Mouse (Mus musculus) mouse embryonic stem cell (cell line): ENCODE results near the gene B3galt4.
"Not testable (repeated sequence)": the region's sequence is repeated elsewhere in the genome, so short reads cannot be mapped to it uniquely, and the experiment has no call there.

Experiments used
- in situ Hi-C, 2 experiments: fragments of 300-500 bp; cut with MboI; formaldehyde crosslinking; loops; 1 replicate in 1 of 2; 3 replicates in 1 of 2; pipeline ENCODE4 v1.14.3; 2019 to 2020; ENCODE audit warnings: low sequenced_read_pairs in 2 of 2, low pct_unique_long_range_greater_than_20kb in 1 of 2, mixed read lengths in 1 of 2; ENCODE audit not compliant: unreplicated experiment in 1 of 2

The B3galt4 gene

DNA sequence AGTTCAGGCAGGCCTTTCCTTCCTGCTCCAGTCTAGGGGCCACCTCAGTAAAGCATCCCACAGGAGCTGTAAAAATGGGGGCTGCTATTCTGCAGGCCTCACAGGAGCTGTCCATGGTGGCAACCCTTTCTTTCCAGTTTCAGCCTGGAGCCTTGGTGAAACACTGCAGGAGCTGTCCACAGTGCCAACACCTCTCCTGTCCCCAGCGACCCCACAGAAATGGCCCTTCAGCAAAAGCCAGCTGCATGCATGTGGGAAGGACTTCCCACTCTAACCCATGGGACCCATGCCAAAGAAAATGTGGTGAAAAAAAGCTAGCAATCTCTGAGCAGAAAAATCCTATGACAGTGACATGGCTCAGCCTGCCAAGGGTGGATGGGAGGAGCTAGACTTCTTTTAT lies 21.4 kb upstream of the B3galt4 start:
- in situ Hi-C loops, result no loop called here

- in situ Hi-C loops, result loop anchor here in 1 of 2 experiments (5.0 kb wide), 1 partner anchor 33 kb away; the partner anchor contains the start of gene H2-K1
These were observed 18.1 kb upstream of the B3galt4 start for GRCm38 (mm10) chr17:33969394-33969793.

GRCm38 (mm10) chr17:33968927-33969326 lies 17.6 kb upstream of the B3galt4 start:
- in situ Hi-C loops, result loop anchor here in 1 of 2 experiments (5.0 kb wide), 1 partner anchor 33 kb away; the partner anchor contains the start of gene H2-K1

DNA sequence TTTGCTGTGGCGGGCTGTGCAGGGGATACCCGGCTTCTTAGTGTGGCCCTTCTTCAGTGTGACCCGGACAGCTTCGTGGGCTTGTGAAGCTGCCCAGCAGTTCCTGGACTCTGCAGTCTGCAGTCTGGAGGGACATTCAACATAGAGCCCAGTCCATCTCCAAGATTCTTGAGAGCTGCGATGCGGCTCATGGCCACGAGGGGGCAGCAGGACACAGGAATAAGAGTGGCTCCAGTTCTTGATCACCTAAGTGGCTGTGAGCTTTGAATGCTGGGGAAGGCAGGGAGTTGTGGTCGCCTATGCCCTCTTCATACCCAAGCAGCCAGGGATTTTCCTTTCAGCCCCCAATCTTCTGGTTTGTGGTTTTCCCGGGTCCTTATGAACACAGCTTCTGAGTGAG lies 17.2 kb upstream of the B3galt4 start:
- in situ Hi-C loops, result loop anchor here in 1 of 2 experiments (5.0 kb wide), 1 partner anchor 34 kb away; the partner anchor contains the start of gene H2-K1

- in situ Hi-C loops, result loop anchor here in 1 of 2 experiments (5.0 kb wide), 1 partner anchor 36 kb away; the partner anchor contains the start of gene H2-K1
These were observed 14.7 kb upstream of the B3galt4 start for GRCm38 (mm10) chr17:33965846-33966550.

- in situ Hi-C loops, result loop anchor here in 1 of 2 experiments (5.0 kb wide), 1 partner anchor 37 kb away; the partner anchor contains the start of gene H2-K1
These were observed 14.0 kb upstream of the B3galt4 start for GRCm38 (mm10) chr17:33965082-33965845.

GRCm38 (mm10) chr17:33962876-33963275 lies 11.6 kb upstream of the B3galt4 start:
- in situ Hi-C loops, result no loop called here

DNA sequence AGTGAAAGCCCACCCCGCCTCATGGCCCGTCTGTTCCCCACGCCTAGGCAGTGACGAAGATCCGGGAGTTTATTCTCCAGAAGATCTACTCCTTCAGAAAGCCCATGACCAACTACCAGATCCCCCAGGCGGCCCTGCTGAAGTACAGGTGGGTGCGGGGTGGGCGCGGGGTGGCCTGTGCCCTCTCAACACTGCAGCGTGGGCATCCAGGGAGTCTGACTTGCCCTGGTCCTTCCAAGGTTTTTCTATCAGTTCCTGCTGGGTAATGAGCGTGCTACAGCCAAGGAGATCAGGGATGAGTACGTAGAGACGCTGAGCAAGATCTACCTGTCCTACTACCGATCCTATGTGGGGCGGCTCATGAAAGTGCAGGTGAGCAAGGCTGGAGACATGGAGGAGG lies 8.7 kb upstream of the B3galt4 start:
- in situ Hi-C loops, result no loop called here

DNA sequence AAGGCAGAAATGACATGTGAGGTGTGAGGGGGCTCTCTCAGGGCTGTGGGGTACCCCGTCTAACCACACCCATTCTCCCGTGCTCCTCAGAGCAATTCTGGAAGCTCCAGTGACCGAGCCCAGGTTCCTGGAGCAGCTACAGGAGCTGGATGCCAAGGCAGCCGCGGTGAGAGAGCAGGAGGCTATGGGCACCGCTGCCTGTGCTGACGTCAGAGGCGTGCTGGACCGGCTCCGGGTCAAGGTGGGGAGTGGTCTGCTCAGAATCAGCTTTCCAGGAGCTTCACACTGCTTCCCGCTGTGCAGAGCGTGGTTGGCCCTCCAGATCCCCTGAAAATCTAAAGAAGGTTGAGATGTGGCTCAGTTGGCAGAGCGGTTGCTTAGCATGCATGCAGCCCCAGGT lies 7.8 kb upstream of the B3galt4 start:
- in situ Hi-C loops, result no loop called here

DNA sequence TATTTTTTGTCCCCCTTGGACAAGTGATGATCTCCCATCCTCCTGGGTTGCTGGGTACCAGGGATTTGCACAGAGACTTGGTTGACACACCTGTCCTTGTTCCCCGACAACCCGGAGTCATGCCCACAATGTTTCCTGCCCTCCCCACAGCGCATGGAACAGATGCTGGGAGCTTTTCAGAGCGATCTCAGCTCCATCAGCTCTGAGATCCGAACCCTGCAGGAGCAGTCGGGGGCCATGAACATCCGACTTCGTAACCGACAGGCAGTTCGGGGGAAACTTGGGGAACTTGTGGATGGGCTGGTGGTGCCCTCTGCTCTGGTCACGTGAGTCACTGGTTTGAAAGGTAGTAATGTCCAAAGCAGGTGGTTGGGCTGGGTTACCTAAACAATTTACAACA lies 7.2 kb upstream of the B3galt4 start:
- in situ Hi-C loops, result no loop called here

DNA sequence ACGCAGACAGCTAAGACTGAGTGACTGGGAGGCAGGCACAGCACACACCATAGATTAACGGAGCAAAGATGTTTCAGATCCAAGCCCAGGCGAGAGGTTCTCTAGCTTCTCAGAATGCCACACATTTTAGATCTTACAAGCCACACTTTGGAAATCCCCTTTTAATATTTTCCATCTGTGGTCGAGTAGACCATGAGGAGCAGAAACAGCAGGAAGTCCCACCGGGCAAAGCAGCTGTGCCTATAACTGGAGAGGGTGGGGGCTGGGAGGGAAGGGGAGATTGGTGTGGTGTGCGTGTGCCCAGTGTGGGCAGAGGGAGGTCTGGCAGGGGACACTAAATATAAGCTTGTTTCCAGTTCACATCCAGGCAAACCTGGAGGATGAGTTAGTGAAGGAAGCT lies 6.2 kb upstream of the B3galt4 start:
- in situ Hi-C loops, result no loop called here

DNA sequence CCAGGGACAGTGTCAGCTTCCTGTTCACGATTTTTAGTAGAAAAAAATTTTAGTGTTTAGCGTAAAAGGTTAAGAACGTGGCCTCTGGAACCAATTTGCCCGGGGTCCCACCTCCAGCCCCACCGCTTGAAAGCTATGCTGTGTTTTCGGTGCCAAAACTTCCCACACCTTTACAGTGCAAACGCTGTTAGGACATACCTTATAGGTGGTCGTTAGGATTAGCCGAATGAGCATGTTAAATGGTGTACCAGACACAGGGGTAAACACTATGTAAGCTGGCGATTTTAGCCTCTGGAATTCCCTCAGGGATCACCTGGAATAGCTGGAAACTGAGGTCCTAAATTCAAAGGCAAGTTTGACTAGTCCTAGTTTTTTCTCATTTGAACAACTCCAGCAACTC lies 5.0 kb upstream of the B3galt4 start:
- in situ Hi-C loops, result no loop called here

GRCm38 (mm10) chr17:33955555-33956214 lies 4.4 kb upstream of the B3galt4 start, which contains the start of the genes Vps52 and Rps18:
TSS of gene Vps52 (plus strand) at chr17:33955812.
TSS of gene Rps18 (minus strand) at chr17:33956001.
- in situ Hi-C loops, result no loop called here

GRCm38 (mm10) chr17:33954646-33955554 lies 3.6 kb upstream of the B3galt4 start:
- in situ Hi-C loops, result no loop called here

DNA sequence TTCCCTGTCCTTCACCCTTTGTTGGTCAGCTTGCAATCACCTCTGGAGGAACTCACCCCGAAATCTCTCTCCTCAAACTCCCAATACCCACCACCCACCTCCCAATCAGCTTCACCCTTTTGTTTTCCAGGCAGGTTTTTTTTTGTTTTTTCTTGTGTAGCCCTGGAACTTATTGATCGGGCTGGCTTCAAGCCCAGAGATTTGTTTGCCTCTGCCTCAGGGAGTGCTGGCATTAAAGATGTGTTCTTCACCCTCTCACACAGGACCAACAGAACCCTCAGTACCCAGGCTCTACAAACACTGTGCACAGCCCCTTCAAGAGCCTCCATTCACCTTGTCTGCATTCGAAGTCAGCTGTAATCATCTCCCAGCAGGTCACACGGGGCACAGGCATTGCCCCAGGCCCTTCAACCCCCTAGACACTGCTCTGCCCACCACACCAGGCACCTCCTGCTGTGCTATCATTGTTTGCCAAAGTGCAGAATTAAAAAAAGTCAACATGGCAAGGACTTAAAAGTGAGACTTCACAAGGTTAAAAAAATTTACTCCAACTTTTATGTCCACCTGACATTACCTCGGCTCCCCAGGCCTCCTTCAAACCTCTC lies 2.8 kb upstream of the B3galt4 start:
- in situ Hi-C loops, result no loop called here

- in situ Hi-C loops, result no loop called here
These were observed 2.0 kb upstream of the B3galt4 start for GRCm38 (mm10) chr17:33953310-33953709.

- in situ Hi-C loops, result no loop called here
These were observed 1.6 kb upstream of the B3galt4 start for GRCm38 (mm10) chr17:33952879-33953278.

- in situ Hi-C loops, result not testable (repeated sequence)
These were observed 727 bp upstream of the B3galt4 start for GRCm38 (mm10) chr17:33952015-33952414.
